Mouse (Mus musculus) urinary bladder, adult 2 months (tissue): ENCODE measurements around the gene Fxr1. TPM values are rescaled to one million over a fixed set of nuclear protein-coding genes. Genes with fewer than 3 reads are reported as not detected.
"Not testable (repeated sequence)": the region's sequence is repeated elsewhere in the genome, so short reads cannot be mapped to it uniquely, and the experiment has no call there.

Experiments
- DNase-seq: peaks from one replicate; pipeline ENCODE4 v3.0.0; 2022; ENCODE audit warnings: low spot score
- polyA plus RNA-seq: library from polyadenylated mRNA; depleted of rRNA; stranded (reverse); fragments of >200 nt; gene quantifications from 2 replicates; pipeline ENCODE4 v1.2.3, GENCODE M21; 2012; rRNA removed

Gene Fxr1
- polyA plus RNA-seq, 1 experiment: 52.3 TPM

DNA sequence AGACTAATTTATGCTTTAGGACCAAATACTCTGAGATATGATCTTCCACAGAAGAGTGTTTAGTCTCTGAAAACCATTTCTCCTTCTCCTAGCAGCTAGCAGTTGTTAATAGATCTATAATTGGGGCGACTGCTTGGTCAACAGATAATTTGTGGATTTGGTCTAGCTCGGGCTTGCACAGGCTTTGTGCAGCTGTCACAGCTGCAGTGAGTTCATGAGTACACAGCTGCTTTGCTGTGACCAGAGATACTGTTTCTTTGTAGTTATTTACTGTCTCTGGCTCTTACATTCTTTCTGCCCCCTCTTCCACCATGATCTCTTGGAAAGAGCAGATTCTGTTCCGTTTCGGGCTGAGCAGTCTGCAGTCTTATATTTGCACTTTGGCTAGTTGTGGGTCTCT, 22.2 kb downstream of the Fxr1 start:
- no peak for DNase-seq

DNA sequence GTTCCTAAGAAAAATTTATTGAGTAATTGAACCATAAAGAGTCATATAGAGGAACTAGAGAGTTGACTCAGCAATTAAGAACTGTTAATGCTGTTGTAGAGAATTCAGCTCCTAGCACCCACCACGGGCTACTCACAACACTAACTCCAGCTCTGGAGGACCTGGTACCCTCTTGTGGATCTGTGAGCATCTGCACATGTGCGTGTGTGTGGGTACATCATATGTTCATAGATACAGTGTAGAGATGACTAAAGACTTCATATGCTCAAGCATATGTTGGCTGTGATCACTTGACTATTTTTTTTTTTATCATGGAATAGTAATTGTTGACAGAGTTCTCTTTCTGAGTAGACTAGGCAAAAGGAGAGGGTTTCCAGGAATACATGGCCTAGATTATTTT, 42.6 kb downstream of the Fxr1 start:
- DNase-seq: no peak

DNA sequence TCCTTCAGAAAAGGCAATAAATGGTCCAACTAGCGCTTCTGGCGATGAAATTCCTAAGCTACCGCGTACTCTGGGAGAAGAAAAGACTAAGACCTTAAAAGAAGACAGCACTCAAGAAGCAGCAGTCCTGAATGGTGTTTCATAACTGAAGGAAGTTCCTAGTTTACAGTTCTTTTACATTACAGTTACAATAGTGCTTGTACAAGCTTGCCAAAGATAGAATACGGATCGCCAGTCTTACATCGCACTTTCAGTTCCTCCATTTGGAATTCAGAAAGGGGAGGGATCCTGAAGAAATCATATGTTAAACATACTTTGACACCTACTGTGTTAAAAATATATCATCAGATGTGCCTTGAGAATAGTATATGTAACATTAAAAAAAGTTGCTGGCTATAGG, 49.2 kb downstream of the Fxr1 start:
- DNase-seq: not testable (repeated sequence)

DNA sequence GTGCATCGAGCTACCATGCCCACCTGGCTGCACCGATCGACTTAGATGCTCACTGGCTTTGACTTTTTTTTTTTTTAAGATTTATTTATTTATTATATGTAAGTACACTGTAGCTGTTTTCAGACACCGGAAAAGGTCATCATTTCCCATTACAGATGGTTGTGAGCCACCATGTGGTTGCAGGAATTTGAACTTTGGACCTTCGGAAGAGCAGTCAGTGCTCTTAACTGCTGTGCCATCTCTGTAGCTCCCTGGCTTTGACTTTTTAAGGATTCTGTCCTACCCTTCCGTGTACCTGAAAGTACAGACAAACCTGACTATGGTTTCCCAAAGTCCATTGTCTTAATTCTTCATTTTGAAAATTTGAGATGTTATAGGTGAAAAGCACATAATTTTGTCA, 53.0 kb downstream of the Fxr1 start:
- no peak for DNase-seq

DNA sequence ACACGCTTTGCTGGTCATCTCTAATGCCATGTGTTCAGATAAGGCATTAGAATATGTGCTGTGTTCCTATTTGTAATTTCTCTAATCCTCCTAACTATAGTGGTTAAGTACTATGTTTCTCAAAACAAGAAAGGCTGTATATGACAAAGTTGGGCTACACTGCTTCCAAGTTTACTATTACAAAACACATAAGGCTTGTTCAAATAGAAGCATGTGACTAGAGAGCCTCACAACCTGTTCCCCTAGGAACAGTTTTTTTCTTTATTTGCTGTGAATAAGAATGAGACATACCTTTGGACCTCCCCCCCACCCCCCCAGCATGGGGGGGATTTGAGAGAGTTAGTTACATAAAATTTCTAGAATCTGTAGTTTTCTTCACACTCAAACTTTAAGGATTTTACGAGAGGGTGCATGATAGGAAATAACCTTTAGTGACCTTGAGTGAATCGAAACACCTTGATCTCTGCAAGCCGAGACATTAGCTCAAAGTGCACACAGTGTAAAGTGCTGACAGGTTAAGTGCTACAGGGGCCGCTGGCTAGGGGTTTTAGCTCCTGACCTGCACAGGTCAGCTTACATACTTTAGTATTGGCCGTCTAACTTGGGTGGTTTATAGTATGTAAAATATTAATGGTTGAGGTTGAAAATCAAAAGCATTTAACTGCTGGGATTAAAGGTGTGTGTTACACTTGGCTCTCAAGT, 56.5 kb downstream of the Fxr1 start:
- no peak for DNase-seq

DNA sequence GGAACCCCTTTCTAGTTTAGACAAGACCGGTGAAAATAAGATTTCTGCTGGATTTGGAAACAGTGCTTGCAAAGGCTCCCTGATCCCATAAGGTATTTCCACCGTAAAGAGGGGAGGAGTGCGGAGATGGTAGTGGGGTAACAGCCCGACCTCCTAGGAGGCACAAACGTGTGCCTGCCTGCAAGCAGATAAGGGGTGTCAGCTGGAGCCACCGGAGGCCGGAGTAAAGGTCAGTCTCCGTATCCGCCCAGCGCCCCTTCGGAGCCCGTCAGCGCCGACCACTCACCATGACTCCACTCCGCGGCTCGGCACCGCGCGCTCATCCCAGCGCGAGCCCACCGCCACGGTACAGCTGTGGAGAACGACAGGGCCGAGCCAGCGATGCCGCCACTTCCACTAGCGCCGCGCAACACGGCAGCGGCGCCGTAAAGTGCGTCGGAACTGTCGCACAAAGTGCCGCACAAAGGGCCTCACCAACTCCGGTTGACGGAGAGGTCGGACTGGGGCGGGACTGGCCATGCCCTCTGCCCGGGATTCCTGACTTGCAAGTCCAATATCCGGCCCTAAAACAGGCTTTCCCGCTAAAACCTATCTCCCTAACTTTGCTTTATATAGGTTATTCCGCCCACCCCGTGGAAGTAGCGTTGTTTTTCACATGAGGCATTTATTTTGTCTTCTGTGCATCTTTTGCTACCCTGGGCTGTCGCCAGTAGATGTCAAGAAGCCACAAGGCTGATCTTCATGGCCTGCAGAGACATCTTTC, 61.3 kb downstream of the Fxr1 start, which contains the start of gene Dnajc19:
Gene Dnajc19 (minus strand): TSS at position 422 of the 763 bp plus-strand sequence.
- peak; percentile 81 for DNase-seq

DNA sequence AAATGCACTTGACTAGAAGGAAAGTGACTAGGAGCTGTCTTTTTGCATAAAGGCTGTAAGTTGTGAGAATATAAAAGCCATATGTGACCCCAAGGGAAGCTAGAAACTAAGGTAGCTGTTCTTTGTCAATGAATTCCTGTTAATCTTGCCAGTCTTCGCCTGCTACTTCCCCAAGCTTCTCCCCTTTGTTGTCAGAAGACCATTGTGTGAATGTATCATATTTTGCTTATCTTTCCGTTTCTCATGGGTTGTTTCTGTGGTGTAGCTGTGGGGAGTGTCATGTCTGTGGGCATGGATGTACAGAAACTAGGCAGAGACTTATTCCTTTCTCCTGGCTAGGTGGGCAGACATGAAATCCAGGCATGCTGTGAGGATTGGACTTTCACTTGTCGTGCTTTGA, 62.2 kb downstream of the Fxr1 start:
- DNase-seq: no peak

DNA sequence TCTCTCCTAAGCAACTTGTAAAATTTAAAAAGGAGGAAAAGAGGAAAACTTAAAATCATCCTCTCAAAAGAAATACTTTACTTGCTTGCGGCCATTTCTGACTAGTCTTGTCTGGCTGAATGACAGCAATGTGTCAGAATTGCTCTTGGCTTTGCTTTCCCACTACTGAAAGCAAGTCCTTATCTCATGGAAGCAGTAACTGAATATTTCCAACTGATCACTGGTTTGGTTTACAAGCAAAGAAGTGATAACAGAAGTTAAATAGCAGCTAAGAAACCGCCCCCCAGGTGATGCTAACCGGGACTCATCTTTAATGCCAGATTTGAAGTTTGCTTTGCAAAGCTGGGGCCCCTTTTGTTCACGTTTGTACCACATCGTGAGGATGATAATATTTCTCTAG, 63.9 kb downstream of the Fxr1 start:
- no peak for DNase-seq

DNA sequence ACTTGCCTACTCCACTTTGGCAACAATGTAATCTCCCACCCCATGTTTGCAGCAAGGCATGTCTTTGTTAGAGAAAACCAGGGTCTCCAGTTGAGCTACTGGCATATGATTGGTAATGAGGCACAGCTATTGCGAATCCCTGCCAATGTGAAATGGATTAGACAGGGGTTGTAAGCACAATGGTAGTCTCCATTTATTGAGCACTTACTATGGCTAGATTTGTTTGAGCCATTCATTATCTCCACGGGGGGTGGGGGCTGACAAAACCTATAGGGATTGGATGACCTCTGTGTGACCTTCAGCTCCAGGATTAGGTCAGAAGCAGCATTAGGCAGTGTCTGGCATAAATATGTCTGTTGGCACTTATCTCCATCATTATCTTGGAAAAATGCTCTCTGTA, 83.1 kb downstream of the Fxr1 start:
- no peak for DNase-seq

DNA sequence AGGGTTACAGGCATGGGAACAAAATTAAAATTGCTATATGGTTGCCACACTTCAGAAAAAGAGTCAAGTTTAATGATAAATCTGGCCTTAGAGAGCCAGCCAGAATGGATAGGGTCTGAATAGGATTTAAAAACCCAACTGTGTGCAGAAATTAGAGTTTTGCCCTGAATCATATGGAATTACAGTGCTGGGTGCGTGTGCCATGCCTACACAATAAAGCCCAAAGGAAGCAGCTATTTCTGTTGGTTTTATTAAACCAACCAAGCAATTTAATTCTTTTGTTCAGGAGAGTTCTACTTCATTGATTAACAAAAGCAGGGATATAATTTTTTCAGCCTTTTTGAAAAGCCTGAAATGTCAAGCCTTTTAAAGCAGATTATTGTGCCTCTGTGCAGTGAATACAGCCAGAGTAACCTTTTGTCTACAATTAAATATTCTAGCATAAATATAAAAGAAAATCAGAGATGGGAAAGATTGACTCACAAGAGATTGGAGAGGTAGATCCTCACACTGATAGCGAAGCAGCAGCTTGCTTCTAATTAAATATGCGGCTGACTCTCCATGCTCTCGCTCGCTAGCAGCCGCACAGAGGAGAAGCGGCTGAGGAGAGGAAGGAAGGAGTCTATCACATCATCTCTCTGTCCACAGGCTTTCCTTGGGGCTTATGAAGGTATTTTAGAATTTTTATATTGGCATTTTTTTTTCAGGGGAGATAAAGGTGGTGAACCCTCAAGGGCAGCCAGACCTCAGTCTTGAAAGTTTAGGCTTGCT, 84.3 kb downstream of the Fxr1 start:
- DNase-seq: no peak

DNA sequence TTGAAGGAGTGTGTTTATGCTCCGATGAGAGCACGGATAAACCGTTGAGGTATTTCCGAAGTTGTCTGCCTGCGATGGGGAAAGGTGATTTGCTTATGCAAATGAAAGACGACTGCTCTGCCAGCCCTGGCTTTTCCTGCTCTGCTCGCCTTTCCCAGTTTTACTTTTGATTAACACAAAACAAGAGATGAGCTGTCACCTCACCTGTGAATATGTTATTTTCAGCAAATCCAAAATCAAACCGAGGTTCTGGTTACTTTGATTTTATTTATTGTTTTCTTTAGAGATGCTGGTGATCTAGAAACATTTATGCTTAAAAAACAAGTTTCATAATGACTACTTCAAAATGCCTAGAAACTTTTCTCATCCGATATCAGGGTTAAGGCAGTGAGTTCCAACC, 86.7 kb downstream of the Fxr1 start:
- no peak for DNase-seq

DNA sequence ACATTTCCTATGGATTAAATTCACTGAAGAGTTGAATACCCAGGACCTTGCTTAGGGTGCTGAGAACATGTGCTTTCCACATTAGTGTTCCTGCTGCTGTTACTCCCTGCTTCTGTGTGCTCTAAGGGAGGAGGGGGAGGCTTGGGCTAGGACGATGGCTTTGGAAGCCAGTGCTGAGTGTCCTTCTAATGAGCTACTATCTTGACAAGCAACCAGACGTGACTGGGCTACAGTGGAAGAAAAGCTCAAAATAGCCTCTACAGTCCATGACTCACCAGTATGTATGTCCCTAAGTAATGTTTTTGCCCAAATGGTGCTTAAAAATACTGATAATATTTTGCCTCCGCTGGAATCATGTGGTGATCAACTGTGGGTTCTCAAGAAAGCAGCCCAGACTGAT, 87.9 kb downstream of the Fxr1 start:
- no peak for DNase-seq

DNA sequence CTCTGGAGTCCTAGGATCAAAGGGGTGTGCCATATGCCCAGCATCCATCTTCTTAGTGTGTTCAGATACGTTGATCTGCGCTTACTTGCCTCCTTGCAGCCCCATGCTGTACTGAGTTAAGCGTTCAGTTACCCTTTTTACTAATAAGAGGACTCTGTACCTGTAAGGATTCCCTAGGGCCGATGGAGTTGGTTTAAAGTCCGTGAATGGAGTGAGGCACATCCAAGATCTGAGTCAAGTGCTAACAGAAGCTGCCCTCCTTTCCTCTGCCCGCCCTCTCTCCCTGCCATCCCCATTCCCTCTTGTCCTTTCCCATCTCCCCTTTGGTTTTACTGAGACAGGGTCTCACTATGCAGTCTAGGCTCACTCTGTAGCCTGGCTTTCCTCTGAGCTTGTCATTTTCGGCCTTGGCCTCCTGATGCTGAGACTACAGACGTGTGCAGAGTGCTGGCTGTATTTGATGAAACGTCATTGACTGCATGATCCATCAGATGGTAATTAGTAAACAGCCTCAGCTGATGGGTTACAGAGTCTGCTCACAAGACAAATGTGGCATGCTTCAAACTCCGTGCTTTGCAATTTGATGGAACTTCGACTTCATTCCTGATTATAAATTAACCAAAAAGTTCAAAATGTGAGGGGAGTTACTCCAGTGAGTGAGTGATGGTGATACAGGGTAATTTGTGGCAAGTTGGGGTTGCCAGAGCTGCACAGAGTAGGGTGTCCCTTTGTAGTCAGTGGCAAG, 92.4 kb downstream of the Fxr1 start:
- no peak for DNase-seq

DNA sequence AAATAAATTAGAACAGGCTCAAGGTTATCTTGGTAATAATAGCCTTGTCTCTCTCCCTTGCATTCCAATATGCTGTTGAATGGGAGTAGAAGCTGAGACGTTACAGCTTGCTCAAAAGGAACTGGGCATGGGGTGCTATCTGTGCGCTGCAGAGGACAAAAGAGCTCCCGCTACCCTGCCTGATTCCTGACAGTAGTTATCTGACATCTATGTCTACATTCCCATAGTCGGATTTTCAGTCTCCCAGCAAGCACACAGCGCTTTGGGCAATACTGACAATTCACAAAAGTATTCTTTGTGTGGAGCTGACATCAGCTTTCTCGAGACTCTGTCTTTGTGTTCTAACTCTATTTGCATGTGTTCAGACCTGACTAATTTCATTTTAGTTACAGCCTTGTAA, 96.1 kb downstream of the Fxr1 start:
- DNase-seq: no peak

DNA sequence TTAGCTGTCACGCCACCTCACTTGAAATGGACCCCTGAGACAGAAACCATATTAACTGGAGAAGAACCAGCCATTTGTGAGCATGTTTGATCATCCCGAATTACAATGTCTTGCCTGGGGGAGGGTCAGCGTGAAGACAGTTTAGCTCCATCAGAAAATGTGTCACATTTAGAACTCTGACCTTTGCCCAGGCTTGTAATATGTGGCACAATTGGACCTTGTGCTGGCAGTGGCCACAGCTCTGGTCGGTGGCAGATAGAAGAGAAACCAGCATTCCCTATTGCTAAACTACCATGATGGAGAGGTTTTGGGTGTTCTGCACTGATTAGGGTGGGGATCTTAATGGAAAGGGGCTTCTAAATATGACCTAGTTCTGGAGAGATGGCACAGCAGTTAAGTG, 100.1 kb downstream of the Fxr1 start:
- no peak for DNase-seq

Other genes with a start within 250 kb of the Fxr1 start
- gene Ttc14, start 220.1 kb upstream of the Fxr1 start, polyA plus RNA-seq: 37.4 and 43.1 TPM in 2 replicates
- 5.1 and 7.0 TPM in 2 replicates for gene Ccdc39, start 175.6 kb upstream of the Fxr1 start, polyA plus RNA-seq
- 87.7 and 94.8 TPM in 2 replicates for gene Dnajc19, start 61.4 kb downstream of the Fxr1 start, polyA plus RNA-seq